Mouse (Mus musculus) forebrain, embryonic 13.5 days (tissue): ENCODE measurements around the gene Casq2. TPM values are rescaled to one million over a fixed set of nuclear protein-coding genes. Genes with fewer than 3 reads are reported as not detected.

Experiments used
- ATAC-seq: fragments of 200-750 bp; cut with Nextera tagmentation; 2 replicates; pipeline ENCODE4 v1.8.0; 2017
- H3K27ac ChIP-seq: fragments of 300-500 bp; sonication (generic); 2 replicates; pipeline ENCODE4 v1.5.1; 2015; ENCODE audit warnings: inconsistent platforms, mild to moderate bottlenecking, moderate library complexity
- H3K27me3 ChIP-seq: fragments of 300-500 bp; sonication (generic); 2 replicates; pipeline ENCODE4 v1.6.1; 2015; ENCODE audit warnings: mild to moderate bottlenecking, inconsistent platforms
- H3K36me3 ChIP-seq: fragments of 300-500 bp; sonication (generic); 2 replicates; pipeline ENCODE4 v1.6.1; 2015; ENCODE audit warnings: mild to moderate bottlenecking, inconsistent platforms; ENCODE audit not compliant: poor library complexity, severe bottlenecking
- H3K4me1 ChIP-seq: fragments of 300-500 bp; sonication (generic); 2 replicates; pipeline ENCODE4 v1.6.1; 2015; ENCODE audit warnings: inconsistent platforms
- H3K4me2 ChIP-seq: fragments of 300-500 bp; sonication (generic); 2 replicates; pipeline ENCODE4 v1.6.1; 2015; ENCODE audit warnings: inconsistent platforms, mild to moderate bottlenecking, moderate library complexity
- H3K4me3 ChIP-seq: fragments of 300-500 bp; sonication (generic); 2 replicates; pipeline ENCODE4 v1.5.1; 2015; ENCODE audit warnings: mild to moderate bottlenecking, inconsistent platforms
- H3K9ac ChIP-seq: fragments of 300-500 bp; sonication (generic); 2 replicates; pipeline ENCODE4 v1.6.1; 2015; ENCODE audit warnings: mild to moderate bottlenecking, inconsistent platforms
- H3K9me3 ChIP-seq: fragments of 300-500 bp; sonication (generic); replicated peaks from 2 replicates; pipeline ENCODE4 v1.6.1; 2016; ENCODE audit warnings: inconsistent platforms
- WGBS: fragments of 180-500 bp; shearing (Covaris S2); methylation state at CpG from one replicate; pipeline ENCODE4 v1.1.7; 2015; 5-methylcytosine and 5-hydroxymethylcytosine counted together
- polyA plus RNA-seq: library from polyadenylated mRNA; unstranded; fragments of >200 nt; fragmentation: Nextera tagmentation; extraction: Ambion mirVana; gene quantifications from 2 replicates; pipeline ENCODE4 v1.2.1, GENCODE M21; 2015

The Casq2 gene
- polyA plus RNA-seq, 1 experiment from 2014 or later = 0.10 TPM

DNA sequence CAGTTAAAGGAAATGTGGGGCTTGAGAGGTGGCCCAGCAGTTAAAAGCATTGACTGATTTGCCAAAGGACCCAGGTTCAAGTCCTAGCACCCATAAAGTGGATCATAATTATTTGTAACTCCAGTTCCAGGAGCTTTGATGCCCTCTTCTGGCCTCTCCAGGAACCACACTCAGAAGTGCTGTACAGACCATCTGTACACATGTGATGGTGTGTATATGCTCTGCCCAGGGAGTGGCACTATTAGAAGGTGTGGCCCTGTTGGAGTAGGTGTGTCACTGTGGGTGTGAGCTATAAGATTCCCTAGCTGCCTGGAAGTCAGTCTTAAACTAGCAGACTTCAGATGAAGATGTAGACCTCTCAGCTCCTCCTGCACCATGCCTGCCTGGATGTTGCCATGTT lies 34.7 kb downstream of the Casq2 start:
- Histone ChIP-seq H3K27me3 (no peaks in the 10 kb centered on the region), H3K27ac (no peak overlapping the region), H3K4me3 (no peak overlapping the region), H3K4me2 (no peak overlapping the region), H3K4me1 (no peaks in the 10 kb centered on the region), H3K9ac (no peak overlapping the region), H3K36me3 (no peaks in the 10 kb centered on the region), H3K9me3 (no peaks in the 10 kb centered on the region)
- no peak for ATAC-seq

DNA sequence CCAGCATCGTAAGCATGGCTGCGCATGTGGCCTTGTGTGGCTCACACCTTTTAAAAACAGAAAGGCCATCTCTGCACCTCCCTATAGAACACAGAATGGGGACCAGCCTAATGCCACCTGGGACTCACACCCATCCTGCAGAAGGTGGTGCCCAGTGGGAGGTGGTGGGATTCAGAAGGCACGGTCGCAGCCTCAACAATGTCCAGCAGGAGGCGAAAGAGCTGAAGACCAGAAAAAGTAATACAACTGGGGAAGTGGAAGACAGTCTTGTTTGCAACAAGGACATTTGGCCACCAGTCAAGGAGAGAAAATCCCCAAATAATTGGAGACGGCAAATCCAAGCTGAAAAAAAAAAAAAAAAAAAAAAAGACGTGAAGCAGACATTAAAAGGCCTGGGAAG lies 35.8 kb downstream of the Casq2 start:
- 58% methylated on average over 7 of the region's 7 CpGs for whole genome bisulfite sequencing
- Histone ChIP-seq H3K4me3 (no peak overlapping the region), H3K4me1 (no peaks in the 10 kb centered on the region), H3K9ac (no peak overlapping the region), H3K9me3 (no peaks in the 10 kb centered on the region), H3K27me3 (no peaks in the 10 kb centered on the region), H3K36me3 (no peaks in the 10 kb centered on the region), H3K4me2 (no peak overlapping the region), H3K27ac (no peak overlapping the region)
- ATAC-seq = no peak

DNA sequence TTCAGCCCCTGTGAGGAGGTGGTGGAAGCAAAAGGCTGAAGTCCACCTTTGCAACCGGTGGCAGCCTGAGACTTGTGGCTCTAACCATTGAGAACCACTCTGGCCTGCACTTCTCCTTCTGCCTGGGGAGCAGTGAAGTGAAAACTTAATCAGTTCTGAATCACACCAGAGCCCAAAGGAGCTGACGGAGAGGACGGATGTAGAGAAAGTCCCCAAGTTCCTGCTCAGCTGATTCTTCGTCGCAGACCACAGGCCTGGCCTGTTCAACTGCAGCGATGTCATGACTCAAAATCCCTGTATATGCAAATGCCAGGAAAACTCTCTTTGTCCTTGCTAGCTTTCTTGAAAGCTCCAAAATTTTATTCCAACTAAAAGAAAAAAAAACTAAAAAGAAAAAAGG lies 37.4 kb downstream of the Casq2 start:
- H3K27ac ChIP-seq = no peak overlapping the region
- no peaks in the 10 kb centered on the region for H3K27me3 ChIP-seq
- H3K4me2 ChIP-seq = no peak overlapping the region
- H3K9me3 ChIP-seq = no peaks in the 10 kb centered on the region
- 76% methylated on average over 6 of the region's 6 CpGs for WGBS
- H3K4me3 ChIP-seq = no peak overlapping the region
- no peak for ATAC-seq
- no peaks in the 10 kb centered on the region for H3K36me3 ChIP-seq
- no peaks in the 10 kb centered on the region for H3K4me1 ChIP-seq
- no peak overlapping the region for H3K9ac ChIP-seq

DNA sequence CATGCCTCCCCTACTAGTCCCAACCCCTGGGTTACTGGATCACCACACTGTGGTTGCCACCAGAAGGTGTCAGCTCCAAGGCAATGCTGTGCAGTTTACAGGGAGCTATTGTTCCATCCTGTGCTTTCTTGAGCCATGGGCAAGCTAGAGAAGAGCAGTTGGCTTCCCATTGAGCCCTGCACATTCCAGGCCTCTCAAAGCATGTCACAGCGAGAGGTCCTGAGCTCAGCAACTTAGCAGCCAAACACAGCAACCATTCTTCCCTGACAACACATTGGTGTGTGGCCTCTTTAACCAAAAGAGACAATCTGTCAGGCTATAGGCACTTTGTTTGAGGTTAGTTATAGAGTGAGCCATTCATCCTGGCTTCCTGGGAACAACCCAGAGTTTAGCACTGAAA lies 39.3 kb downstream of the Casq2 start:
- 22% methylated on average over 1 of the region's 1 CpGs for WGBS

DNA sequence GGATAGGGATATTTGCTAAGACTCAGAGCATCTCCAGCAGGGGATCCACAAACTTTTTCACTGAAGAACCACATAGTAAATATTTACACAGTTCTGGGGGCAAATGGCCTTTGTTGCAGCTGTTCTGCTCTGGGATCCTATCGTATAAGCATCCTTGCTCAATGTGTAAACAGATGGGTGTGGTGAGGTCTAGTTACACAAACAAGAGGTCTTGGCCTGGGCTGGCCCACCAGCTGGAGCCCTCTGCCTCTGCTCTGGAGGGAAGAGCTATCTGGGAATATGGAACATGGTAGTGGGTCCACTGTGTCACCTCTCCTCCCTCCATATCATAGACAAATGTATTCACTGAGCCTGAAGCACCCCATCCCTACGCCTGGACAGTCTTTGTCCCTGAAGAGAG lies 40.9 kb downstream of the Casq2 start:
- WGBS = 89% methylated on average over 2 of the region's 2 CpGs

More for the DNA sequence above, 39.3 kb downstream of the Casq2 start:
- H3K27me3 ChIP-seq = no peaks in the 10 kb centered on the region
- no peak overlapping the region for H3K4me3 ChIP-seq
- no peaks in the 10 kb centered on the region for H3K36me3 ChIP-seq
- H3K9ac ChIP-seq = no peak overlapping the region
- no peak overlapping the region for H3K27ac ChIP-seq
- no peaks in the 10 kb centered on the region for H3K9me3 ChIP-seq
- no peaks in the 10 kb centered on the region for H3K4me1 ChIP-seq
- H3K4me2 ChIP-seq = no peak overlapping the region
- no peak for ATAC-seq

DNA sequence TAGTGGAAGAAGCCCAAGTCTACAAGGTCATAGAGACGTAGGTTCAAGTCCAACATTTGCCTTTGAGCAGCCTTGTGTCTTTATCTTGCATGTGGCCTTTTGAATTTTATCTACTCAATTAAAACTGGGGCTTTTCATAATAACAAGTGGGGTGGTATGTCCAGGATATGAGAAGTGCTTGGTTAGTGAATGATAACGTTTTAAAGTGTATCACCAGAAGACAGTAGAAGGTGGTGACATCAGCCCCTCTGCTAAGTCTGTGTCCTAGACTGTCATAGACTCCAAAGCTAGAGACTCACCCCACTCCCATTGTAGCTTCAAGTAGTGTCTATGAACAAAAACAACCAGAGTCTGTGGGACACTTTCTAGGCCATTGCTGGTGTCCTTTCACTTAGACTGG lies 42.0 kb downstream of the Casq2 start:
- 89% methylated on average over 2 of the region's 2 CpGs for WGBS
- Histone ChIP-seq H3K4me2 (no peak overlapping the region), H3K9ac (no peak overlapping the region), H3K4me1 (no peaks in the 10 kb centered on the region), H3K27me3 (no peaks in the 10 kb centered on the region), H3K9me3 (no peaks in the 10 kb centered on the region), H3K27ac (no peak overlapping the region), H3K36me3 (no peaks in the 10 kb centered on the region), H3K4me3 (no peak overlapping the region)
- ATAC-seq = no peak

More for the DNA sequence above, 40.9 kb downstream of the Casq2 start:
- Histone ChIP-seq H3K27ac (no peak overlapping the region), H3K4me1 (no peaks in the 10 kb centered on the region), H3K4me2 (no peak overlapping the region), H3K9ac (no peak overlapping the region), H3K4me3 (no peak overlapping the region), H3K27me3 (no peaks in the 10 kb centered on the region), H3K36me3 (no peaks in the 10 kb centered on the region), H3K9me3 (no peaks in the 10 kb centered on the region)
- ATAC-seq = no peak

DNA sequence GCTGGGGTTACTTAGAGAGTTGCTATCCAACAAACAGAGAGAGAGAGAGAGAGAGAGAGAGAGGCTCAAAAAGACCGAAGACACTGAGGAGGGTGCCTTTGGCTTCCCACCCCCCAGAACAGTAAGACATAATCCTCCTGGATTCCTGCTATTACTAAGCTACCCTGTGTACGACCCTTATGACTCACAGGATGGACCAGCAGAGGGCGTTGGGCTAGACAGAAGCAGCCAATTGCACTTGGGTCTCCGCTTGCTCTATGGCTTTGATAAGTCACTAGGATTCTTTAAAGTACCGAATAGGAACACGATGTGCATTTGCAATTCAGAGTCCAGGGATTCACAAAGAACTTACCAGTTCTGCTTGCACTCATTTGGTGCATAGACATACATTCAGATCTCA lies 44.3 kb downstream of the Casq2 start:
- H3K9ac ChIP-seq = no peak overlapping the region
- H3K4me1 ChIP-seq = peaks cover 4% of the 10 kb centered on the region; the same call in 1 of the 2 replicates
- H3K9me3 ChIP-seq = no peaks in the 10 kb centered on the region
- H3K36me3 ChIP-seq = no peaks in the 10 kb centered on the region
- no peaks in the 10 kb centered on the region for H3K27me3 ChIP-seq
- no peak overlapping the region for H3K4me2 ChIP-seq
- WGBS = 69% methylated on average over 6 of the region's 6 CpGs
- no peak overlapping the region for H3K4me3 ChIP-seq
- H3K27ac ChIP-seq = no peak overlapping the region
- ATAC-seq = no peak

DNA sequence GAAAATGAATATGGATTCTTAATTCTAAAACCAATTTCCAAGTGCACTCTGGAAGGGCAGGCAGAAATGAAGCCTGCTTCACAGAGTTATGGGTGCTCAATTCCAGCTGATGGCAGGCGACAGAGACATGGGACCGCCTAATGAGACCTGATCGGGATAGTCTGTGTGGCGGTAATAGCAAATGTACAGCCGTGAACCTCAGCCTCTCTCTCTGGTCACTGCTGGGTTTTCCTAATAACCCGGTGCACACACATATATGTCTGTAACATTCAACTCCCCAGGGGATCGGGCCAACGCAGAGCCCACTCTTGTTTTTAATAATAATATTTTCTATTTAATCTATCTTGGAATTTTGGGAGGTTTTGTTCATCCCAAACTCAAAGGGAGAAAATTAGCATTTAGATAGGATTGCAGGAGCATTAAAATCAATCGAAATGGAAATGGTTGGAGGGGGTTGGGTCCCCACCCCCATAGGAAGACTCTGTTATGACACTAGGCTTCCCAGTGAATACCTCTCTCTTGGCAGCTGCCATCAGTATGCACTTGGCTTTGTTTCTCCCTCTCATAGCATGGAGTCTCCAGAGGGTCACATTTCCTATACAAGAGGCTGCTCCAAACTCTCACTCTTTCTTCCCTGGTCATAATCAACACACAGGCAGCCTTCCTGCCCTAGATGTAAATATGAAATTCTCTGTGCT lies 45.6 kb downstream of the Casq2 start:
- no peaks in the 10 kb centered on the region for H3K36me3 ChIP-seq
- H3K4me2 ChIP-seq = no peak overlapping the region
- ATAC-seq = no peak
- H3K27ac ChIP-seq = no peak overlapping the region
- H3K27me3 ChIP-seq = no peaks in the 10 kb centered on the region
- no peak overlapping the region for H3K9ac ChIP-seq
- H3K4me3 ChIP-seq = no peak overlapping the region
- 88% methylated on average over 9 of the region's 9 CpGs for WGBS
- H3K9me3 ChIP-seq = no peaks in the 10 kb centered on the region
- peaks cover 10% of the 10 kb centered on the region; the same call in 1 of the 2 replicates for H3K4me1 ChIP-seq

DNA sequence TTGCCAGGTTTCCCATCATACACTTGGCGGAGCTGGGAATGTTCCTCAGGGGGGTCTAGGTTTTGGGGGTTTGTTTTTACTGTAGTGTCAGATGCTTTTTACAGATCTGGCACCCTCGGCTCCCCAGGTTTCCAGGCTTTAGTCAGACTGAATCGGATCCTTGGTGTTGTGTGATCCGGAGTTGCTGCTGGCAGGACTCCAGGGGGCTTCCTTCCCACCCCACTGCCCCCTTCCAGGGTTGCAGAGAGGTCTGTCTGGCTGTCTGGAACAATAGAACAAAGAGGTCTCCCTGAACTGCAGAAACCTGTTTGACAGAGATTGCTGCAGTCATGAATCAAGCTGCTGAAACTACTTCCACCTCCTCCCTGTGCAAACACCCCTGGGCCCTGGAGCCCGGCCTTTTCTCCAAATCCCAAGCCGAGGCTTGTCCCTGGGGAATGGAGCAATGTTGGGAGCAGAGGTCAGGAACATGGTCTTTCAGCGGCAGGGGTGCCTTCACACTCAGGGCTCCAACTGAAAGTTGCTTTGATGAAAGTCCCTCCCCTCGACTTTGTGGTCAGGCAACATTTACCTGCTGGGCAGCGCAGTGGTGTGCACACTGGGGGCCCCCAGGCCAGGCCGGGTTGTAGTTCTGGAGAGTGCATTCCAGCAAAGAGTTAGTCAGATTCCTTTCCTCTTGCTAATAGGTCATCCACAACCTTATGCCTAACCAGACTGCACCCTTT lies 49.3 kb downstream of the Casq2 start:
- no peak overlapping the region for H3K4me2 ChIP-seq
- H3K27ac ChIP-seq = no peak overlapping the region
- no peak overlapping the region for H3K4me3 ChIP-seq
- no peak overlapping the region for H3K9ac ChIP-seq
- 0 out of 2 replicates have a peak, but pooled peaks have one; percentile 20 for ATAC-seq
- no peaks in the 10 kb centered on the region for H3K36me3 ChIP-seq
- no peaks in the 10 kb centered on the region for H3K27me3 ChIP-seq
- H3K9me3 ChIP-seq = no peaks in the 10 kb centered on the region
- H3K4me1 ChIP-seq = peaks cover 10% of the 10 kb centered on the region; the same call in 1 of the 2 replicates
- WGBS = 23% methylated on average over 10 of the region's 10 CpGs

DNA sequence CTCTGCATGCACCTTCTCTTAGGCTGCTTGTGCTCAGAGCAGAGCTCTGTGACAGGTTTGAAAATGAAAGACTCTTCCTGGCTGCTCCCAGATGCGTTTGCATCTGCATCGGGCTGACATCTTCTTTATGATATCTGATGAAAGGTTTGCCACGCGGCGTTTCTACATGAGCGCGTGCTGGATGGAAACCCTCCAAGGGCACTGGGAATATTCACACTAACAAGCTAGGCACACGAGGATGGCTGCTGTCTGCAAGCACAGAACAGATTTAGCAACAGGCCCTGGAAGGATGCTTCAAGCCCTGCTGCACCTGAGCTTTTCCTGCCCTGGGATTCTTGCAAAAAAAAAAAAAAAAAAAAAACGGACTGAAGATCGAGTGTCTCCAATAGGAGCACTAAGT lies 50.9 kb downstream of the Casq2 start:
- H3K9me3 ChIP-seq = no peaks in the 10 kb centered on the region
- H3K36me3 ChIP-seq = no peaks in the 10 kb centered on the region
- peaks cover 10% of the 10 kb centered on the region; the same call in 1 of the 2 replicates for H3K4me1 ChIP-seq
- no peak overlapping the region for H3K27ac ChIP-seq
- no peak overlapping the region for H3K4me3 ChIP-seq
- no peaks in the 10 kb centered on the region for H3K27me3 ChIP-seq
- 81% methylated on average over 10 of the region's 10 CpGs for WGBS
- no peak overlapping the region for H3K4me2 ChIP-seq
- ATAC-seq = no peak
- no peak overlapping the region for H3K9ac ChIP-seq

DNA sequence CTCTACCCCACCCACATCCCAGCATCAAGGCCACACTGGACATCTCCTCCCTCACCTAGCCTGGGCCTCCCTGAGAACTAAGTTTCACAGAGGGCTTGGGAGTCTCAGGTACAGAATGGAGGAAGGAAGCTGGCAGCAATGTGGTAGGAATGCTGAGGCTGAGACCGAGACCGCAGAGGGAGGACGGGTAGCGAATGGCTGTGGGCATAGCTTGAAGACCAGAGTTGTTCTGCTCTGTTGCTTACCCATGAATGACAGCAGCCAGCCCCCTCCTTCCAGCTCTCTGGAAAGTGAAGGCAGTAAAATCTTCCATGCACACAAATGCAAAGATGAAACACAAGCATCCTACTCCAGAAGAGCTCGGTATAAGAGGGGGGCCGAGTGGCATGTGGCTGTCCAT lies 52.7 kb downstream of the Casq2 start:
- WGBS = 72% methylated on average over 6 of the region's 6 CpGs
- H3K4me1 ChIP-seq = peaks cover 10% of the 10 kb centered on the region; the same call in 1 of the 2 replicates
- H3K36me3 ChIP-seq = no peaks in the 10 kb centered on the region
- H3K4me3 ChIP-seq = no peak overlapping the region
- H3K27ac ChIP-seq = no peak overlapping the region
- no peak overlapping the region; the same call in 1 of the 2 replicates for H3K9ac ChIP-seq
- H3K4me2 ChIP-seq = no peak overlapping the region
- H3K27me3 ChIP-seq = no peaks in the 10 kb centered on the region
- ATAC-seq = no peak
- H3K9me3 ChIP-seq = no peaks in the 10 kb centered on the region

DNA sequence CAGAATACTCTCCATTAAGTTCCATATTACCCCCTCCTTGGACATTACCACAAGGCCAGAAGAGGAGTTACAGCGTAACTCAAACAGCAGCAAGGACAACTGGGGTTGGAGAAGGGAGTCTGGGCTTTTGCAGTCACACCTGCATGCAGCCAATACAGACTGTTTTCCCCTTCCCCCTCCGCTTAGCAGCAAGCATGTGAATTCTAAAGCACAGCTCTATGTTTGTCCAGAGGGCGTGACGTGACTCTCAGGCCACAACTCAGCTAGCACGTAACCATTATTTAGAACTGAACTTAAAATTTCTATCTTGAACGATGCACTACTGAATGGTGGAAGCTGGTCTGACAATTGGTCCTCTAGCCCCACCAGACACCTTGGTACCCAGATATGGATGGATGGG lies 54.4 kb downstream of the Casq2 start:
- no peak overlapping the region for H3K27ac ChIP-seq
- no peaks in the 10 kb centered on the region for H3K36me3 ChIP-seq
- H3K27me3 ChIP-seq = no peaks in the 10 kb centered on the region
- ATAC-seq = no peak
- no peak overlapping the region for H3K4me2 ChIP-seq
- no peak overlapping the region for H3K4me3 ChIP-seq
- H3K4me1 ChIP-seq = peaks cover 8% of the 10 kb centered on the region
- no peak overlapping the region for H3K9ac ChIP-seq
- no peaks in the 10 kb centered on the region for H3K9me3 ChIP-seq
- WGBS = 93% methylated on average over 6 of the region's 6 CpGs
